Mouse (Mus musculus): Measurements from ENCODE around the gene Nipal3. TPM values are rescaled to one million over a fixed set of nuclear protein-coding genes. Genes with fewer than 3 reads are reported as not detected.

The Nipal3 gene
- polyA plus RNA-seq, 1 experiment: 0.91 TPM

- TF ChIP-seq MYOD1 (IDR thresholded peaks at IDR 0.05; ENCODE audit: control insufficient read depth, insufficient read length, low read depth) (no peak), CEBPB (IDR thresholded peaks at IDR 0.05; ENCODE audit: low read depth) (no peak), FOSL1 (IDR thresholded peaks at IDR 0.05; ENCODE audit: insufficient read depth, low read length, poor library complexity, severe bottlenecking) (no peak), MYOG (IDR thresholded peaks at IDR 0.05; ENCODE audit: control insufficient read depth, extremely low read depth, insufficient read length) (no peak), CTCF (IDR thresholded peaks at IDR 0.05; ENCODE audit: control insufficient read depth, insufficient read depth, insufficient read length) (no peak)
- no peak overlapping the region for H3K4me3 ChIP-seq (ENCODE audit: insufficient read depth, poor library complexity, severe bottlenecking)
- no peaks in the 10 kb centered on the region for H3K79me2 ChIP-seq (ENCODE audit: control insufficient read depth, insufficient read depth)
- no peak overlapping the region for H3ac ChIP-seq (ENCODE audit: control insufficient read depth, insufficient read length, low read depth)
- H3K79me3 ChIP-seq (ENCODE audit: low read depth): no peaks in the 10 kb centered on the region
- H3K36me3 ChIP-seq (ENCODE audit: control insufficient read depth, insufficient read depth): no peaks in the 10 kb centered on the region
- no peaks in the 10 kb centered on the region for H3K27me3 ChIP-seq (ENCODE audit: control insufficient read depth, insufficient read depth, insufficient read length)
Observed at GRCm38 (mm10) chr4:135425625-135426024, 69.2 kb downstream of the Nipal3 start.

DNA sequence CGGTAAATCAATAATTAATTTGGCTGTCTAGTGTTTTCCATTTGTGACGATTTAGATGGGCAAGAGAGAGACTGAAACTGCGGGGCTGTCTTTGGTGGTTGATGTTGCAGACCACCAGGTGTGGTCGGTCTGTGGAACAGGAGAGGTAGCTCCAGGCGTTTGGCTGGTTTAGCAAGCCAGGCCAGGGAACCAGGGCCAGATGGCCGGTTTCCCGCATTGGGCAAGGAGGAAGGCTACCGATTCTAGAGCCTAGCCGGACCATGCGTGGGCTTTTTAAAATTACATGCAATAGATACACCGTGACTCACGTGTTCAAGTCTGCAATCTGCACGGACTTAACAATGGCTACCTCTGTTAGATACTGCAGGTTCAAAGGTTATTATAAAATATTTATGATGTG, 73.9 kb downstream of the Nipal3 start:
- TF ChIP-seq CTCF (IDR thresholded peaks at IDR 0.05; ENCODE audit: control insufficient read depth, insufficient read depth, insufficient read length) (no peak), USF1 (IDR thresholded peaks at IDR 0.05; ENCODE audit: low read depth) (no peak), MYOD1 (IDR thresholded peaks at IDR 0.05; ENCODE audit: control insufficient read depth, insufficient read length, low read depth) (no peak), MAX (IDR thresholded peaks at IDR 0.05) (no peak), FOSL1 (IDR thresholded peaks at IDR 0.05; ENCODE audit: insufficient read depth, low read length, poor library complexity, severe bottlenecking) (no peak), CEBPB (IDR thresholded peaks at IDR 0.05; ENCODE audit: low read depth) (no peak), MYOG (IDR thresholded peaks at IDR 0.05; ENCODE audit: control insufficient read depth, extremely low read depth, insufficient read length) (no peak)
- Histone ChIP-seq H3K79me2 (ENCODE audit: control insufficient read depth, insufficient read depth) (no peaks in the 10 kb centered on the region), H3K27me3 (ENCODE audit: control insufficient read depth, insufficient read depth, insufficient read length) (no peaks in the 10 kb centered on the region), H3K79me3 (ENCODE audit: low read depth) (no peaks in the 10 kb centered on the region), H3K4me3 (ENCODE audit: insufficient read depth, poor library complexity, severe bottlenecking) (no peak overlapping the region), H3ac (ENCODE audit: control insufficient read depth, insufficient read length, low read depth) (no peak overlapping the region), H3K36me3 (ENCODE audit: control insufficient read depth, insufficient read depth) (no peaks in the 10 kb centered on the region)

DNA sequence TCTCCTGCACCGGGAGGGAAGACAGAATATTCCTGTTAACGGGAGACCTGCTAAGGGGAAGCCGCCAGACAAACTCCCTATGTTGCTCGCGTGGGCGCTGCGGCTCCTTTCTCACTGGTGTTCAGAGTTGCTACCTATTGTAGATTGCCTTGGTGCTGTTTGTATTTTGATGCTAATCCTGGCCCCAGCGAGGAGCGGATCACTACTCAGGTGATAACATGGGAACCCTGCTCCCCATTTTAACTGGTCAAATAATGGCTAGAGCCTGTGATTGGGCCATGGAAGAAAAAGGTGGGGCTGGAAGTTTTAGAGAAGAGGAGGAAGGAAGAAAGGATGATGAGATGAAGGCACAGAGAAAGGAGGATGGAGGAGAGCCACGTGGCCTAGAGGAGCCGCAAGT, 74.4 kb downstream of the Nipal3 start:
- Histone ChIP-seq H3K79me3 (ENCODE audit: low read depth) (no peaks in the 10 kb centered on the region), H3K4me3 (ENCODE audit: insufficient read depth, poor library complexity, severe bottlenecking) (no peak overlapping the region), H3K36me3 (ENCODE audit: control insufficient read depth, insufficient read depth) (no peaks in the 10 kb centered on the region), H3ac (ENCODE audit: control insufficient read depth, insufficient read length, low read depth) (no peak overlapping the region), H3K27me3 (ENCODE audit: control insufficient read depth, insufficient read depth, insufficient read length) (no peaks in the 10 kb centered on the region), H3K79me2 (ENCODE audit: control insufficient read depth, insufficient read depth) (no peaks in the 10 kb centered on the region)
- TF ChIP-seq USF1 (IDR thresholded peaks at IDR 0.05; ENCODE audit: low read depth): no peak
- TF ChIP-seq CTCF (IDR thresholded peaks at IDR 0.05; ENCODE audit: control insufficient read depth, insufficient read depth, insufficient read length): no peak
- no peak for TF ChIP-seq FOSL1 (IDR thresholded peaks at IDR 0.05; ENCODE audit: insufficient read depth, low read length, poor library complexity, severe bottlenecking)
- TF ChIP-seq CEBPB (IDR thresholded peaks at IDR 0.05; ENCODE audit: low read depth): no peak
- TF ChIP-seq MAX (IDR thresholded peaks at IDR 0.05): no peak
- TF ChIP-seq MYOG (IDR thresholded peaks at IDR 0.05; ENCODE audit: control insufficient read depth, extremely low read depth, insufficient read length): no peak
- TF ChIP-seq MYOD1 (IDR thresholded peaks at IDR 0.05; ENCODE audit: control insufficient read depth, insufficient read length, low read depth): no peak

DNA sequence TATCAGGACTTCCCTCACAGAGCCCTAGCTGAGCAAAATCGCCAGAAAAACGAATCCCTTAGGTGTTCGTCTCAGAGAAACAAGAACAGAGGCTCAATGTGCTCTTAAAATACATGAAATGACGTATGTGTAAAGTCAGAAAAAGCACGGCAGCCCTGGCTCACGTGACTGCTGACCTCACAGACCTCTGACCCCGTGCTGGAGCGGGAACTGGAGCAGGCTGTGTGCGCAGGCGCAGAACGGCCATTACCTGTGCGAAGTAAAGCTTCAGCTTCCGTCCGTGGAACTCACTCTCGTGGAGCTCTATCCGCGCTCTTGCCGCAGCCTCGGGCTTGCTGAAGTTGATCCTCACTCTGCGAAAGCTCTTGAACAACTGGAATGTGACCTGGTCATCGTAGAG, 74.8 kb downstream of the Nipal3 start:
- no peaks in the 10 kb centered on the region for H3K27me3 ChIP-seq (ENCODE audit: control insufficient read depth, insufficient read depth, insufficient read length)
- no peaks in the 10 kb centered on the region for H3K79me2 ChIP-seq (ENCODE audit: control insufficient read depth, insufficient read depth)
- TF ChIP-seq CEBPB (IDR thresholded peaks at IDR 0.05; ENCODE audit: low read depth): no peak
- TF ChIP-seq FOSL1 (IDR thresholded peaks at IDR 0.05; ENCODE audit: insufficient read depth, low read length, poor library complexity, severe bottlenecking): no peak
- no peak for TF ChIP-seq USF1 (IDR thresholded peaks at IDR 0.05; ENCODE audit: low read depth)
- no peak for TF ChIP-seq MAX (IDR thresholded peaks at IDR 0.05)
- no peak for TF ChIP-seq CTCF (IDR thresholded peaks at IDR 0.05; ENCODE audit: control insufficient read depth, insufficient read depth, insufficient read length)
- no peak for TF ChIP-seq MYOD1 (IDR thresholded peaks at IDR 0.05; ENCODE audit: control insufficient read depth, insufficient read length, low read depth)
- no peak for TF ChIP-seq MYOG (IDR thresholded peaks at IDR 0.05; ENCODE audit: control insufficient read depth, extremely low read depth, insufficient read length)
- no peaks in the 10 kb centered on the region for H3K36me3 ChIP-seq (ENCODE audit: control insufficient read depth, insufficient read depth)
- H3K4me3 ChIP-seq (ENCODE audit: insufficient read depth, poor library complexity, severe bottlenecking): no peak overlapping the region
- no peak overlapping the region for H3ac ChIP-seq (ENCODE audit: control insufficient read depth, insufficient read length, low read depth)
- H3K79me3 ChIP-seq (ENCODE audit: low read depth): no peaks in the 10 kb centered on the region

- TF ChIP-seq MYOD1 (IDR thresholded peaks at IDR 0.05; ENCODE audit: control insufficient read depth, insufficient read length, low read depth) (no peak), MYOG (IDR thresholded peaks at IDR 0.05; ENCODE audit: control insufficient read depth, extremely low read depth, insufficient read length) (no peak), FOSL1 (IDR thresholded peaks at IDR 0.05; ENCODE audit: insufficient read depth, low read length, poor library complexity, severe bottlenecking) (no peak), CEBPB (IDR thresholded peaks at IDR 0.05; ENCODE audit: low read depth) (no peak), USF1 (IDR thresholded peaks at IDR 0.05; ENCODE audit: low read depth) (no peak)
- no peaks in the 10 kb centered on the region for H3K36me3 ChIP-seq (ENCODE audit: control insufficient read depth, insufficient read depth)
- H3K27me3 ChIP-seq (ENCODE audit: control insufficient read depth, insufficient read depth, insufficient read length): no peaks in the 10 kb centered on the region
- no peak overlapping the region for H3K4me3 ChIP-seq (ENCODE audit: insufficient read depth, poor library complexity, severe bottlenecking)
- H3K79me3 ChIP-seq (ENCODE audit: low read depth): no peaks in the 10 kb centered on the region
- H3ac ChIP-seq (ENCODE audit: control insufficient read depth, insufficient read length, low read depth): no peak overlapping the region
- H3K79me2 ChIP-seq (ENCODE audit: control insufficient read depth, insufficient read depth): no peaks in the 10 kb centered on the region
Observed at GRCm38 (mm10) chr4:135416367-135416766, 78.5 kb downstream of the Nipal3 start.

DNA sequence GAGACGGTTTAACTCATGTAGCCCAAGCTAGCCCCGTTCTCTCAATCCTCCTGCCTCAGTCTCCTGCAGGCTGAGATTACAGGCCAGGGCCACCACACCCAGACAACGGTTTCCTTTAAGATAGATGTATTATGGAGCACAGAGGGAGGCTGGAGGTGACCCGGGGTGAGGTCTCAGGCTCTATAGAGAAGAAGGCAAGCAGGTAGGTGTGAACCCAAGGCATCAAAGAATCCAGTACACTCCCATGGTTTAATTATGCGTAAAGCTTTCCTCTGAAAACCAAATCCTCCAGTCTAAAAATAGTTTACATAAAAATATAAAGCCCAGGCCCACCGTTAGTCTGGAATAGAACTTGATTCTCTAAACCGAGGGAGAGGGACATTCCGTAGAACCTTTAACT, 81.3 kb downstream of the Nipal3 start:
- Histone ChIP-seq H3K79me2 (ENCODE audit: control insufficient read depth, insufficient read depth) (no peaks in the 10 kb centered on the region), H3K4me3 (ENCODE audit: insufficient read depth, poor library complexity, severe bottlenecking) (no peak overlapping the region), H3K36me3 (ENCODE audit: control insufficient read depth, insufficient read depth) (no peaks in the 10 kb centered on the region), H3ac (ENCODE audit: control insufficient read depth, insufficient read length, low read depth) (no peak overlapping the region), H3K79me3 (ENCODE audit: low read depth) (no peaks in the 10 kb centered on the region), H3K27me3 (ENCODE audit: control insufficient read depth, insufficient read depth, insufficient read length) (no peaks in the 10 kb centered on the region)
- TF ChIP-seq CEBPB (IDR thresholded peaks at IDR 0.05; ENCODE audit: low read depth) (no peak), MYOG (IDR thresholded peaks at IDR 0.05; ENCODE audit: control insufficient read depth, extremely low read depth, insufficient read length) (no peak), MAX (IDR thresholded peaks at IDR 0.05) (no peak), CTCF (IDR thresholded peaks at IDR 0.05; ENCODE audit: control insufficient read depth, insufficient read depth, insufficient read length) (no peak), FOSL1 (IDR thresholded peaks at IDR 0.05; ENCODE audit: insufficient read depth, low read length, poor library complexity, severe bottlenecking) (no peak), USF1 (IDR thresholded peaks at IDR 0.05; ENCODE audit: low read depth) (no peak), MYOD1 (IDR thresholded peaks at IDR 0.05; ENCODE audit: control insufficient read depth, insufficient read length, low read depth) (no peak)
